Comparison of ENCODE assay signal across 1 mouse cellular context in the genomic region with DNA sequence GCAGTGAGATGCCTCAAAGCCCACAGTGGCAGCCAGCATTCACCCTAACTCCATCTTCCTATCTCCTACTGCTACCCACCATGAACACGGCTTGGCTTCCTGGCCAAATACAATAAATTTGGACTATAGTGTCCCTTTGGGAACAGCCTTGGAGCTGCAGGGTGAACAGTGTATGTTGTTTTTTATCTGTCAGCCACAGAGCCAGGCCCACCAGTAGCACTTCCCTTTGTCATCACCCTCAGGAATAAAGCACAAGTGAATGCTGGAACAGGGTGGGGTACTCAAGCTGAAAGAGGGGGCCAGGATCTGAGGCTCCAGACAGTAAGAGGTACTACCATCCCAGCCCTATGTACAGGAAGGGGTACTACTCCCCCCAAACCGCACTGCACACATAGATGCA.
A peak's percentile ranks its signal among the peaks of the same experiment; 100 is the strongest.
TF ChIP-seq lines count a peak whose summit lies in the region.

No protein-coding gene starts in this region.

TF ChIP-seq in MEL, 35 proteins besides CTCF, POLR2A, EP300 and RAD21 (continued from another document):
- no peak for TF ChIP-seq MYB (IDR thresholded peaks at IDR 0.05; ENCODE audit: low read depth, low read length)
- 0 out of 2 replicates have a peak, but pooled peaks have one; percentile 31 for TF ChIP-seq TBP (IDR thresholded peaks at IDR 0.05; ENCODE audit: low read depth, low read length)
- TF ChIP-seq POLR2AphosphoS5 (IDR thresholded peaks at IDR 0.05; ENCODE audit: borderline replicate concordance, low read depth, low read length): no peak
